Mouse (Mus musculus): ENCODE data around the gene Cfap126.
"Not testable (repeated sequence)": the region's sequence is repeated elsewhere in the genome, so short reads cannot be mapped to it uniquely, and the experiment has no call there.

Cfap126 gene

DNA sequence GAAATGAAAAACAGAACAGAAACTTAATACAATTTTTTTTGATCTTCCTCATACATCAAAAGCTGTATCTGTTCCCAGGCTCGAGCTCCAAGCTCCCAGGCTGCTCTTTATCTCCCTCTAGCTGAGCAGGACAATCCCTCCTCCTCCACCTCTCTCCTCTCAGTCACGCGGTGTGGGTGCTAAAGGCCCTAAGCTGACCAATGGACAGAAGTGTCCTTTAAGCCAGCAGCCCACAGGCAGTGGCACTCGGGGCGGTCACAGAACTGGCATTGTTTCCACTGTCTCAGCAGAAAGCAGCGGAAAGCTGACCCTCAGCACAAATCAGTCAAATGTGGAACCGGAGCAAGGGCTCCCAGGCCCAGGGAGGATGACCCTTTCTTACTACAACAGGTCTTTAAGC, 15.5 kb downstream of the Cfap126 start:
- DNase-seq = no peak

DNA sequence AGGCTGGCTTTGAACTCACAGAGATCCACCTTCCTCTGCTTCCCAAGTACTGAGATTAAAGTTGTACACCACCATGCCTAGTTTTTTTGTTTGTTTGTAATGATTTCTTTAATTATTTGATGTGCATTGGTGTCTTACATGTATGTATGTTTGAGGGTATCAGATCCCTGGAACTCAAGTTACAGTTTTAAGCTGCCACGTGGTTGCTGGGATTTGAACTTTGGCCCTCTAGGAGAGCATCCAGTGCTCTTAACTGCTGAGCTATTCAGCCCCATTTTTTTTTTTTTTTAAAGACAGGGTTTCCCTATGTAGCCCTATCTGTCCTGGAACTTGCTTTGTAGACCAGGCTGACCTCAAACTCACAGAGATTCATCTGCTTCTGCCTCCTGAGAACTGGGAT, 17.3 kb downstream of the Cfap126 start:
- no peak for DNase-seq

DNA sequence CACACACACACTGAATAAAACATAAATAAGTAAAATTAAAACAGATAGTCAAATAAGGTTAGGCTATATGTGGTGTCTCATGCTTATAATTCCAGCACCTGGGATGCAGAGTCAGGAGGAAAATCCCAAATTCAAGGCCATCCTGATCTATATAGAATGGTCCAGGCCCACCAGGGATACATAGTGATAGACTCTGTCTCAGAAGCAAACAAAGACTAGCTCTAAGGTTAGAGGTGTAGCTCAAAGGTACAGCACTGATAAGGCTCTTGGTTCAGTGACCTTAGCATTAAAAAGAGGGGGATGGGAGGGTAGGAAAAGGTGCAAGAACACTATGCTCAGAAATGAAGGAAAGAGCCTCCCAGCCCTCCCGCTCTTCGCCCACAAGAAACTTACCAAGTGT, 21.9 kb downstream of the Cfap126 start:
- no peak for DNase-seq

DNA sequence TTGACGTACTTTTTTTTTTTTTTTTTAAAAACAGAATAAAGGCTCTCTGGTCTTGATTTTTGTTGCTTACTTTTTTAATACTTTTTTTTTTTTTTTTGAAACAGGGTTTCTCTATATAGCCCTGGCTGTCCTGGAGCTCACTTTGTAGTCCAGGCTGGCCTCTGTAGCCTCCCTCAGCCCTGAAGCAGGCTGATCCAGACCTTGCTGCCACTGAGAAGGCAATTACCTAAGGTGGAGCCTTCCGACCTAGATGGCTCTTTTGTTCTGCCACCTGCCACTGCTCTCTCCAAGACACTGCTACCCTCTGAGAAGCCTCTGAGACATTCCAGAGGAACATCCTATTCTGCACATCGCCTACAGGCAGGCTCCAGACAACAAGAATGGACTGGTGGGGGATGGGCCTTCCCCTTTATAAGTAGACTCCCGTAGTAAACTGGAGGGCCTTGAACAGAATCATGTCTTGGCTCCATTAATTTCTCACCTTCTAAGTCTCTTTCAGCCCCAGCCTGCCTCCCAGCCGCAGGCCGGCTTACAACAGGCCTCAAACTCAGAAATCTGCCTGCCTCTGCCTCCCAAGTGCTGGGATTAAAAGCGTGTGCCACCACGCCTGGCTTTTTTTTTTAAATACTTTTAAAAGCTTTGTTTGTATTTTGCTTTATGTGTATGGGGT, 23.9 kb downstream of the Cfap126 start:
- not testable (repeated sequence) for DNase-seq

DNA sequence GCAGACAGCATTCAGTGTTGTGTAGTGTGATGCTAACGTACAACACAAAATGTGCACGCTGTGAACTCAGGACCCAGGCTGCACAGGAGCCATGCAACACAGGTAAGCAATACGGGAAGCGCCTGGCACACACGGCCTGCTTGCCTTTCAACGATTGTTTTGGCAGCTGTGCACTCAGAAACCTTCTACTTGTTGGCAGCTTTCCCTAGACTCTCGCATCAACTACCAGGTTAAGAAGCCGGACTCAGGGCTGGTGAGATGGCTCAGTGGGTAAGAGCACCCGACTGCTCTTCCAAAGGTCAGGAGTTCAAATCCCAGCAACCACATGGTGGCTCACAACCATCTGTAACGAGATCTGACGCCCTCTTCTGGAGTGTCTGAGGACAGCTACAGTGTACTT, 29.3 kb downstream of the Cfap126 start:
- DNase-seq = not testable (repeated sequence)

DNA sequence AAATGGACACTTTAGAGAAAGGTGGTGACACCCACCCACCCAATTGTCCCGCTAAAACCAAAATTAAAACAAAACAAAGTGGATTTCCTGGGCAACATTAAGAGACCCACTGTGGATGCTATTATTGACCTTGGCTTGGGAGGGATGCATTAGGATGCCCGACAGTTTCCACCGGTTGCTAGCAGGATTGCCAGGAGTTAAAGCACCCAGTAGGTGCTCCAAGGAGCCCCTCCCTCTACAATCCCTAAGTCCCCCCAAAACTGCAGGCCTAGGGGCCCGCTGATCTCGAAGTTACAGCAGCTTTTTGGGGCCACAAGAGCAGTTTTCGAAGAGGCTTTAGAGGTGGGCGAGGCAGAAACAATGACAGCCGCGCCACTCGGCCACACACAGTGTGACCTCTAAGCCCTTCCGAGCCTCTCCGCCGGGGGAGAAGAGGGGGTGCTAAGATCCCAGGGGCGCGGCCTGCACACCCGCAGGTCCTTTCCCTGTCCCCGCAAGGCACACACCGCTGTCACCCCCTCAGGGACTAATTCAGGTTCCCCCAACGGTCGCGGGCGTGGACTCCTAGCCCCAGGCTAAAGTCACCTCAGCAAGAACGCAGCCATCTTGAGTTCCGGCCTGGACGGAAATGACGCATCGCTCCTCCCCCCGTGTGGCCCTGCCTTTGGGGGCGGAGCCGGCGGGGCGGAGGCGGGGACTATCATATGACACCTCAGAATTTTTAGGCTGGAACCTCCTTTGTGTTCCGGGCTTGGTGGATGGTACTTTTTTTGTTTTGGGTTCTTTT, 36.4 kb downstream of the Cfap126 start, which contains the start of the genes Sdhc and Mpz:
Gene Sdhc (minus strand): TSS at position 630 of the 787 bp plus-strand sequence.
Gene Mpz (plus strand): TSS at position 738 of the 787 bp plus-strand sequence.
- peak; percentile 94 to 97 for DNase-seq

DNA sequence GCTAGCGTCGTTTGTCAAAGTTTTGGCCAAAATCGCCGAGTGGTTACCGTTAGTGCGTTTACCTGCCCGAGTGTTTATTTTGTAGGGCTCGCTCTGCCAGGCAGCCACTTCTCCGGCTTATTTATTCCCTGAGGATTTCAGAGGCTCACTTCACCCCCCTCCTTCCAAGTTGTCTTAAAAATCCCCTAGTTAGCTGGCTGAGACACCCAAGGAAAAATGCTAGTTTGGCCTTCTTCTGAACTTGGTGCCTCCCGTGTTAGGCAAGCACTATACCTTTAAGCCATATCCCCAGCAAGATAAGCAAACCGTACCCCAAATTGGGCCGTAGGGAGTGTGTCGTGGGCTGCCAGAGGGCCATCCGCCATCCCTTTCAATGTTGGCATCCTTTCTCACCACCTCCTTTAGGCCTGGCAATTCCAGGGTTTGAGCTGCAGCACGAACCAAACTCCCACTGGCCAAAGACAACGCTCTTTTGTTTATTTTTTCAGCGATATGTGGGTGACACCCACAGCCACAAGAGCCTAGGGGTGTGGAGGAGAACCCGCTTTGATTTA, 37.2 kb downstream of the Cfap126 start:
- DNase-seq = peak in 1 of 2 experiments; percentile 25

DNA sequence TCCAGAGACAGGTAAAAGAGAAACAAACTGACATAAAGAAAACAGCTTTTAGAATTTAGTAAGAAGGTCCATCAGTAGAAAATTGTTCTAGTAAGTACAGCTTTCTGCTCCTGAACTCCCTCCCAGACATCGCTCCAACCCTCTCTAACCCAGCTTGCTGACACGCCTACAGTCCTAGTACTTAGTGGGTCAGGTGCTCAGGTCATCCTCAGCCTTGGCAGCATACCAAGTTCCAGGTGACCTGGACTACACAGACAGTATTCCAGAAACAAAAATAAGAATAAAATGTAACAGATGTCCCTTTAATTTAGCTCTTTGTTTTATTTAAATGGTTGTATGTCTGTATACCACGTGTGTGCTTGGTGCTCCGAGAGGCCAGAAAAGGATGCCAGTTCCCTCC, 38.2 kb downstream of the Cfap126 start:
- no peak for DNase-seq

DNA sequence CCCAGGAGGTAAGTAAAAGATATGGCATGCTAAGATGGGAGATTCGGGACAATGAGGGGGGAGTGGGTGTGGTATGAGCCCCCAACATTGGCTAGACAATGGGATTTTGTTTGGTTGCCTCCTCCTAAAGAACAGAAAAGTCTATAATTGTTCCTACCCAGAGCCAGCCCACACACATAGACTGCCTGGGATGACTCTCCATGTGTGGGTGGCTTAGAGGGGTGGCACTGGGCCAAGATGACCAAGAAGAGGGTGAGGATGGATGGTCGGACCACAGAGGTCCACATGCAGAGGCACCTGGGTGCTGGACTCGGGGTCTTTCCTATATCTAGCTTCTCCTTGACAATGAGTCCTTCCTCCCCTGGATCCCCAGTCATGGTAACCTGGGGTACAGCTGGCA, 42.9 kb downstream of the Cfap126 start:
- DNase-seq = no peak

DNA sequence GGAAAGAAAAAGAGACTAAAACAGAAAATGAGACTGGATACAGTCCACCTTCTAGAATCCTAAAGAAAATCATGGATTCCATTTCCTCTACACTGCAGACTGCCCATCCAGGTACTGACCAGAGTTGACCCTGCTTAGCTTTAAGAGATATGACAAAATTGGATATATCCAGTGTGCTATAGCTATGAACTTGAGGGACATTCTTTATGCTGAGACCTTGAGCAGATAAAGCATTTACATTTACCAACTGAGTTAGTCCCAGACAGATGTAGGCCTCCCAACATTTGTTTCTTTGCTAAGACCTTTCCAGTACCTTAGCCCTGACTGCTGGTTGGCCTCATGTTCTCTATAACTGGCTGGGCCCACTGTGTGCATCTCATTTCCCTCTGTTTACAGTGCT, 44.2 kb downstream of the Cfap126 start:
- no peak for DNase-seq

DNA sequence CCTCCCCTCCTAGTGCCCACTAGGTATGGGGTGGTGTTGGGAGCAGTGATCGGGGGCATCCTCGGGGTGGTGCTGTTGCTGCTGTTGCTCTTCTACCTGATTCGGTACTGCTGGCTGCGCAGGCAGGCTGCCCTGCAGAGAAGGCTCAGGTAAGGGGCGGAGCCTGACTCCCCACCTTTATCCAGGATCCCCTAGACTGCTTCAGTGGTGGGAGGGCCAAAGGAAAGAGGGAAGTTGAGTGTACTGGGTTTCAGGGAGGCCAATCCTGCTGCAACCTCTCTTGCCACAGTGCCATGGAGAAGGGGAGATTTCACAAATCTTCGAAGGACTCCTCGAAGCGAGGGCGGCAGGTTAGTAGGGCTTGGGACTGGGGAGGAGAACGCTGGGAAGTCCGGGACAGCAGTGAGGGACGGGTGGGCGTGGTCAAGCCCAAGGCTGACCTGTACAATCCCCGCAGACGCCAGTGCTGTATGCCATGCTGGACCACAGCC, 45.8 kb downstream of the Cfap126 start:
- no peak for DNase-seq

DNA sequence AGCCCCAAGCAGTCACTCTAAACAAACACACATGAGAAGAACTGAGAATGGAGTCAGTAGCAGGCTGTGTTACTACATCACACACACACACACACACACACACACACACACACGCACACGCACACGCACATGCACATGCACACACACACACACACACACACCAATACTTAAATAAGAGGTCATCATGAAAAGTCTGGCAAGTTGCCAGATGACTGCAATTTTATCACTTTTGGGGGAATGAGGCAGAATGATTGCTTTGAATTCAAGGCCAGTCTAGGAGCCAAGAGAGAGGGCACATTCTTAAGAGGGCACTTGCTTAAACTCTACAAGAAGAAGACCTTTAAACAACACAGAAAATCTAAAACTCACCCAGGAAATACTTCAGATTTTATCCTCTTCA, 48.8 kb downstream of the Cfap126 start:
- DNase-seq = no peak

DNA sequence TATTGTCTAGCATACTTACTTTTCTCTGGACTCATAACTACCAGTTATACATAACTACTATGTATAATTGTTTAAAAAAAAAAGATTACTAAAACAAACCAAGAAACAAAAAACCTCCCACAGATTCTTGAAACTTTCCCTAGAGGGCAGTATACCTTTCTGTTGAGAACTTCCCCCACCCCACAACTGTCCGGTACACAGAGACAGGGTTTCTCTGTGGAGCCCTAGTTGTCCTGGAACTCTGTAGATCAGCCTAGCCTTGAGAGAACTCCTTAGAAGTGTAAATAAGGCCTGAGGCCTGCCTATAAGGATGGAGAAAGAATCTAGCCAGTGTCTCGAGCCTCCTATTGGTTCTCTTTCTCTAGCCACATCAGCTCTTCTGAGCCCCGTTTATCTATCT, 50.5 kb downstream of the Cfap126 start:
- DNase-seq = no peak

DNA sequence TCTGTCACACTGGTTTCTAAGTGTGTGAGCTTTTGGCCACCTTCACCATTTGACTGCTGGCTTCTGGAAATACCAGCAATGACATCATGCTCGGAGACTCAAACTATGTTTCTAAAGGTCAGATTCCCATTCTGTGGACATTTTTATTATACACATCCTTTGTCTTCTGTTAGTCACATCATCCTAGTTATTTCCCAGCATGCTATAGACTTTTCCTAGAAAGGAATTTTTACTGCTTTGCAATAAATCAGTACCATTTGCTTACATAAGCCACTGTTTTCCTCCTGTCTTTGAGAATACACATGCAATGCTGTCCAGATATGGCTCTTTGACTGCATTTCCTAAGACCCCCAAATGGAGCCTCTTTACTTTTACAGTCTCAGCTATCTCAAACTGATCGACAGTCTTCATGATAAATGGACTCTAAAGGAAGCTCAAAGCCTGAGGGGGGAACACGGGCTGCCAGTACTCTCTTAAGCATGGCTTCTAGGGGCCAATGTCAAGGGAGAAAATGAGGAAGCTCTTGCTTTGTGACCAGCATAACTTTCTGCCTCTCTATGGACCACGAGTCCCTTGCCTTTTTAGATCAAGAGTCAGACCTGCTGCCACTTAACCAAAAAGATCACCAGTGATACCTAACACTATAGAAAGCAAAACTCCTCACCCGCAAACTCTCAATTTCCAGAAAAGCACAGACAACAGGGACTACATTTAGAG, 52.1 kb downstream of the Cfap126 start:
- DNase-seq = no peak

DNA sequence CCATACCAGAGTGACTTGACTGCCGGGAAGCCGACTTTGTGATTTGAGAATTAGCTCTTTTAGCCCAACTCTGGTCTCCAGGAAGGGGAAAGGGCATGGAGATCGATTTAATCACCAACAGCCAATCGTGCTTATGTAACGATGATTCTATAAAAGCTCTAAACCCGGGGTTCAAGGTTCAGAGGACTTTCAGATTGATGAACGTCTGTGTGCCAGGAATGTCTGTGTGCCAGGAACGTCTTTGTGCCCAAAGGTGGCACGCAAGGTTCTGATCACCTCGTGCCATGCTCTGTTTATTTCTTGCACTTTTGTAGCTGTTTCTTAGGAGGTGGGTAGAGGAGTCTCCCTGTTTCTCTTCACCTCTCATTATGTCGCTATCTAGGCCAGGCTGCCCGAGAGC, 55.2 kb downstream of the Cfap126 start:
- no peak for DNase-seq

DNA sequence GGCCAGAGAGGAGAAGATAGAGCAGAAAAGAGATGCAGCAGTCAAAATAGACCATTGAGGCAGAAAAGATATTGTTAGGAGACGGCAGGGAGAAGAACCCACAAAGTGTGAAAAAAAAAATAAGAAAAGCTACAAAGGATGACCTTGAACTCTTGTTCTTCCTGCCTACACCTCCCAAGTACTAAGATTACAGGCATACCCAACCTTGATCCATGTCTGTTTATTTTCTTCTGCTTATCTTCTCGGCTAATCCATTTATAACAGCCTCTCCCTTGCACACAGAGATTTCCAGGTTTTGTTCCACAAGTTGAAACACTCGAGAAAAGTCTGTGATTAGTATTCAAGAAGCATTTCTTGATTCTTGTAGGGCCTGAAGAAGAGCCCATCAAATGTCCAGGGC, 56.2 kb downstream of the Cfap126 start:
- no peak for DNase-seq

DNA sequence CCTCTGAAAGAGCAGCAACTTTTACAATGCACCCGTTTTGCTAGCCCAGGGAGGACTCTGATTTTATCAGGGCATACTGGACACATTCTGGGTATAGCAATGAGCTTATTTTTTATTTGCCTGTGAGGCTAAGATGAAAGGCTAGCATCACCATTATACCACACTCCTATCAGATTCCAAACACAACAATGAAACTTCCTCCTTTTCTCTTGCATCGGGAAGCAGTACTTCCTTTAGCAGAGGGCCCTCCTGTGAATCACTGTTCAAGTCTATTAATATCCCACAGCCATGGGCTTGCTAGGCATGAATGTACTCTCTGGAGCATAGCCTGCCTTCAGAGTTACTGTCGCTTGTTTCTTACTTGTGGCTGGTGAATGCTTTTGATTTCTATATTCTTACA, 57.4 kb downstream of the Cfap126 start:
- no peak for DNase-seq

DNA sequence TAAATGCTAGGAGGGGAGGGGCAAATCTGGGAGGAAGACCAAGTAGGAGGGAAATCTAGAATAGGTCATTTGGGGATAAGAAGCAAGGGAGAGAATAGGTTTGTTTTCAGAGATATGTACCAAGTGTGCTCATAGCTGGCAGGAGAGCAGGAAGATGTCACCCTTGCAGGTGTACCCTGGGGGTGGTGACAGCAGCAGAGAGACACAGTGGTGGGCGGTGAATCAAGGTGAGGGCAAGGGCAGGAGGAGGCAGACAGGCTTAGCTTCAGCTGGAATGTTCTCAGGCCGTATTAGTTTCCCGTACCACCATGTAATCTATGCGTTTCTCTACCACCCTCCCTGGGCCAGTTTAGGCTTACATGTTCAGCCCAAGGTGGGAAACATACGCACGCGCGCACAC, 59.1 kb downstream of the Cfap126 start:
- no peak for DNase-seq
